Mouse (Mus musculus): Measurements from ENCODE around the gene Gm11084.
"Not testable (repeated sequence)": the region's sequence is repeated elsewhere in the genome, so short reads cannot be mapped to it uniquely, and the experiment has no call there.

Gm11084 gene

DNA sequence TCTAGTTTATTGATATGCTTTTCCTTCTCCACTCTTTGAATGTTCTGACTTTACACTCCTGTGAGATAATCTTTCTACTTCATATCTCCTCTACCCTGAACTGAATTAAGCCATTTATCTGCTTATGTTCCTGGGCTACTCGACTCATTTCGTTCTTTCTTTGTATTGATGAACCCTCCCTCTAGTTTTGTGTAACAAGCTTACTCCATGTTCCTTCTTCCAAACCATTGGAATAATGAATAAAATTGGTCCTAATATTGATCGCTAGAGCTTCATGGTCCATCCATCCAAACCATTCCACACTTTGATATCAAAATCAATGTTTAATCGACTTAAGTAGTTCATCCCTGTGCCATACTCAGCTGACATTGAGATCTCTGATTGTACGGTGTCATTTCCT is at the start of gene Gm11084:
Gene Gm11084 (minus strand): TSS at position 101 of the 400 bp plus-strand sequence.
- no peak for DNase-seq

GRCm38 (mm10) chr2:73031061-73032055 is 44.8 kb upstream of the Gm11084 start:
- DNase-seq = no peak

DNA sequence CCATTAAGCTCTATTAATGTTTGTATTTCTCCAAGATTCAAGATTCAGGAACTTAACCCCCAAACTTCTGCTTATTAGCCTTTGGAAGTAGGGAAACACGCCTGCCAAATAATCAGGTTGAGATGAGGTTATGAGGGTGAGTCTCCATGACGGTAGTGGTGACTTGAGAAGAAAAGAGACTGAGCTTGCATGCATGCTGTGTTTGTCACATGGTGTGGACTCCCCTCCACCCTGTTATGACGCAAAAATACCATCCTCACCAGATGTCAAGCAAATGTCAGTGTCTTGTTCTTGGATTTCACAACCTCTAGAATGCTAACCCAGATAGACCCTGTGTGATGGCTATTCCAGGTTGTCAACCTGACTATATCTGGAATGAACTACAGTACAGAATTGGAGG is 43.3 kb upstream of the Gm11084 start:
- no peak for DNase-seq

DNA sequence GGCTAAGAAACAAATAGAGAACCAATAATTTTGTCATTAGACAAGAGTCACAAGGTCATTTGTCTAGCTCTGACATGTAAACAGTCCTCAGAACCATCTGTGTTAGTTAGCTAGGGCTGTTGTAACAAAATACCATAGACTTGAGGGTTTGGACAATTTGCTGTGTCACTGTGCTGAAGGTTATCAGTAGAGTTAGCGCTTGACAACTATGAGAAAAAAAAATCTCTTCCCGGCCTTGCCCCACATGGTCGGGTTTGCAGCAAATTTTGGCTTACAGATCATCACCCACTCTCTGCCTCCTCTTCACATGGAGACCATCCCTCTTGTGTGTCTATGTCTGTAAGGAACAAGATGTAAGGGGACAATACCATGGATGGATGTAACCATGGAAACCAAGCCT is 41.5 kb upstream of the Gm11084 start:
- DNase-seq = no peak

DNA sequence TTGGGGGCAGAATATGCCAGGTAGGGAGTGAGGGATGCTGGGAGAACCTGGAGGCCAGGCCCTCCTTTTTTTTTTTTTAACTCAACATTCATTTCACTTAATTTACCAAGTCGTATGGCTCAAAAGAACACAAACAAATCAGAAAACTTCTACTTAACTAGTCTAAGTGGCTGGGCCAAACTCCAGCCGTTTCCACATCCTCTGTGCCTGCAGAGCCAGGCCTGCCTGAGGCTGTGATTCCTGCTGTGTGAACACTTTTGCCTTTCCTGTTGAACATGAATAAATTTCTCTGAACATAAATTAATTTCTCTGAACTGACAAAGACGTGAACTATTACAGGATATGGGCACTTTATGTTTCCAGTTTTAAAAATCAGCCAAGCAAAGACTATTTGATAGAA is 40.6 kb upstream of the Gm11084 start:
- no peak for DNase-seq

DNA sequence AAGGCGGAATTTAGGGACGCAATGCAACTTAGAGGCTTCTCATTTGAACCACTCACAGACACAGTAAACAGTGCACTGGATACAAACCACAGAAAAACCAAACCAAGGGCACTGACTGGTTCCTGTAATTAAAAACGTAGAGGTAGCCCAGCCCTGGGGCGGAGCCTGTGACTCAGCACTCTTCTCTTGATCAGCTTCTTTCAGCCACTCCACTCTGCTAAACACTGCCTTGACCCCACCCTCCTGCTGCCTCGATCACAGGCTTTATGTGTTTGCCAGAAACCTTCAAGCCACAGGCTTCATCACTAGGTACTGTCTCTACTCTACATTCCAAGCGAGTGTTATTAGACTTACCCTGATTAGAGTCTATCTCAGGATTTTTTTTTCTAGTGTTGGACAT is 37.3 kb upstream of the Gm11084 start:
- no peak for DNase-seq

DNA sequence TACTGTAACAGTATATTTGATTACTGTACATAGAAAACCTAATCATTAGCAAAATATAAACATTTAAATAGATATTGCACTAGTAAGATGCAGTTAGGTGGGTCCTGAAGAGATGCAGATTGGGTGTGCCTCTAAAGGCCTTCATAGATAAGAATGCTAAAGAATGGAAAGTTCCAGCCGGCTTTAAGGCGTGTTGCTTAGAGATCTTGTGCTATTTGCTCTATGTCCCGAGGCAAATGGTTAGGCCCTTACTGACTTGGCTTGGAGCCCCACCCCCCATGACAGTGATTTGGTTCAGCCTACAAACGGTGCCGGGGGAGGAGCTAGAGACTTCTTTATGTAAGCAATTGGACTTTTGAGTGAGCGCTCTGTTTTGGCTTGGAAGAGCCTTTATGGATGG is 34.5 kb upstream of the Gm11084 start:
- no peak for DNase-seq

DNA sequence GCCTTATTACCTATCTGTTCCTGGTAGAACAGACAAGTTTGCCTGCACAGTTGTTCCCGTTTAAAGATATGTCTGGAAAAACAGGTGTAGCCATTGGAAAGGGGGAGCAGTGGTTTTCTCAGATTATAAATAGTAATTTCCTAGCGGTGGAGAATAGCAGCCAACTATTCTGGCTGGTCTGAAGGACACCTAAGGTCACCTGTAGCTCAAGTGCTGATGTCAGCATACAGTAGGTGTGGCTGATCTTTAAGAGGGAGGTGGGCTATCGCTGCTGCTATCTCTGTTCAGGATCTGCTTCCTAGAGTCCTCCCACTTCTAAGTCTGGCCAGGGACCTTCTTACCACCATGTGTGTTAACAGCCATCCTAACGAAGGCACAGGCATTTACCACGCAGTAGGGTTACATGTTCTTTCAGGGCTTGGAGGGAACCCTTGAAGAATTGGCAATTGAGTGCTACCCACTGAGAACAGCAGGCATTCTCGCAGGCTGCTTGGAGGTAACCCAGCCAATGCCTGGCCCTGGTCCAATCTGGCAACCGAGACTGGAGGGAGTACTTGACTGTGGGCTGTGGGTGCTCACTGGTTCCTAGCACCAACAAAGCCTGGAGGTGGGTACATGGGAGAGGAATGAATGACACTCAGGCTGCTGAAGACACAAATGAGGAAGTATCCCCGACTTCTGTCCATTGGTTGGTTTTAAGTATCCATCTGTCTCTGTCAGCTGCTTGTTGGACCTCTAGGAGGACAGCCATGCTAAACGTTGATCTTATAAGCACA is 33.0 kb upstream of the Gm11084 start:
- peak; percentile 96 for DNase-seq

GRCm38 (mm10) chr2:73014063-73014462 is 27.5 kb upstream of the Gm11084 start:
- not testable (repeated sequence) for DNase-seq

GRCm38 (mm10) chr2:73012636-73013035 is 26.1 kb upstream of the Gm11084 start:
- no peak for DNase-seq

DNA sequence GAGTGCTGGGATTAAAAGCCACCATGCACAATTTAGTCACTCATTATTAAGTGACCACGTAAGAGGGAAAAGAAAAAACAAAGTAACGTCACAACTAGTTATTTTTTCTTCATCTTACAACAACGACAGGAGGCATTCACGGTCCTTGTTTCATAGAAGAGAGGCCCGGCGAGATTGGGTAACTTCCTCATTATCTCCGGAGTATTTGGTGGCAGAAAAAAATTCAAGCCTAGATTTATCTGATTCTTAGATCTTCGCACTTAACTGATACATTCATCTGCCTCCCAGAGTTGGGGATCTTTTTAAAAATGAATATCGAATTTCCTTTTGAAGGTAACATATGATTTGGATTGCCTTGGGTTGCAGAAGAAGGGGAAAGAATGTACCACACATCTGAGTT is 21.0 kb upstream of the Gm11084 start:
- DNase-seq = no peak

DNA sequence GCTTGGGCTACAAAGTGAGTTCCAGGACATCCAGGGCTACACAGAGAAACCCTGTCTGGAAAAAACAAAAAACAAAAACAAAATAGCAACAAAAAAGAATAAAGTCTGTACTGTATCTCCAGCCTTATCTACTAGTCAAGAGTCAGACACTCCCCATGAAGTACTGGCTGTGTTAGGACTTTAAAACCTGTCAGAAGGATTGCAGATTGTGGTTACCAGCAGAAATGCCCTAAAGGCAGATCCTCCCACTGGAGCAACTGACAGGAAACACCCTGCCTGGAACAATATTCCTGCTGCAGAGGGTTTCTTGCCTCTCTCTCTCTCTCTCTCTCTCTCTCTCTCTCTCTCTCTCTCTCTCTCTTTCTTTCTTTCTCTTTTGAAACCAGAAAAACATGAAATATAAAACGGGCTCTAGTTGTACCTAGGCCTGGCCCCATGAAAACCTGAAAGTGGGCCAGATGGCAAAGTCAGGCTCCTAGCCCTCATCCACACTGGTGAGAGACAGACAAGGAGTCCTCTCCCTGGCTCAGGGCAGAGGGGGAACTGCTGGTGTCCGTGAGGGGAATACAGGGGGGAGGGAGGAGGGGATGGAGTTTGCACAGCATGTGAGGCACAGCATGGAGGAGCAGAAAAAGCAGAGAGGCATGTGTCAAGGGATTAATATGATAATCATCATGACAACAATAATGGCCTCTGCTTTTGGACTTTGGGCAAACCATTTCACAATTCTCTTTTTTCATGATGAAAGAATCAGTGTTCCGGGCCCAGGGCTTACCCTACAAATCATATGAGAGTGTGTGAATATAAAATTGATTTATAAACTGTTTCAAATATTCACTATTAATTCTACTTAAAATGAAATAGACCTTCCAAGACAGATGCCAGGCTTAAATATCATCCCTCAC is 19.3 kb upstream of the Gm11084 start:
- peak; percentile 96 for DNase-seq

- peak; percentile 100 for DNase-seq
Observed at GRCm38 (mm10) chr2:73003751-73004717, 17.5 kb upstream of the Gm11084 start.

- peak; percentile 98 for DNase-seq
Observed at GRCm38 (mm10) chr2:73003049-73003448, 16.5 kb upstream of the Gm11084 start.

GRCm38 (mm10) chr2:73002451-73002850 is 15.9 kb upstream of the Gm11084 start:
- no peak for DNase-seq

GRCm38 (mm10) chr2:73001994-73002393 is 15.5 kb upstream of the Gm11084 start:
- DNase-seq = peak; percentile 91

DNA sequence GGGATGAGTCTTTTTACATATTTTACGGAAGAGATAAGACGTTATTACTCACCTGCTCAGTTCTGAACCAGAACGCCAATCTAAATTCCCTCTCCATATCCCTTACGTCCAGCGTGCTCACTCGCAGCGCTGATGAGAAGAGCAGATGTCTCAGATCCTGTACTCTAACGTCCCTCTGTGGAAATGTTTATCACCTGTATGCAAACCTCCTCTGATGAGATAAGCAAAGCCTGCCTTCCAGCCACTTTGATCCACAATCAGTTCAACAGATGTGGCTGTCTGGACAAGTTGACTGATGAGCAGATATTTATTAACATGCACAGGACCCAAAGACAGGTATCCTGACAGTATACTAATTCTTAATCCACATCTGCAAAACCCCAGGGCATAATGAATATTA is 13.7 kb upstream of the Gm11084 start:
- peak; percentile 89 for DNase-seq

- DNase-seq = peak; percentile 84
Observed at GRCm38 (mm10) chr2:72997586-72997985, 11.1 kb upstream of the Gm11084 start.

GRCm38 (mm10) chr2:72996808-72997378 is 10.4 kb upstream of the Gm11084 start:
- peak; percentile 97 for DNase-seq

DNA sequence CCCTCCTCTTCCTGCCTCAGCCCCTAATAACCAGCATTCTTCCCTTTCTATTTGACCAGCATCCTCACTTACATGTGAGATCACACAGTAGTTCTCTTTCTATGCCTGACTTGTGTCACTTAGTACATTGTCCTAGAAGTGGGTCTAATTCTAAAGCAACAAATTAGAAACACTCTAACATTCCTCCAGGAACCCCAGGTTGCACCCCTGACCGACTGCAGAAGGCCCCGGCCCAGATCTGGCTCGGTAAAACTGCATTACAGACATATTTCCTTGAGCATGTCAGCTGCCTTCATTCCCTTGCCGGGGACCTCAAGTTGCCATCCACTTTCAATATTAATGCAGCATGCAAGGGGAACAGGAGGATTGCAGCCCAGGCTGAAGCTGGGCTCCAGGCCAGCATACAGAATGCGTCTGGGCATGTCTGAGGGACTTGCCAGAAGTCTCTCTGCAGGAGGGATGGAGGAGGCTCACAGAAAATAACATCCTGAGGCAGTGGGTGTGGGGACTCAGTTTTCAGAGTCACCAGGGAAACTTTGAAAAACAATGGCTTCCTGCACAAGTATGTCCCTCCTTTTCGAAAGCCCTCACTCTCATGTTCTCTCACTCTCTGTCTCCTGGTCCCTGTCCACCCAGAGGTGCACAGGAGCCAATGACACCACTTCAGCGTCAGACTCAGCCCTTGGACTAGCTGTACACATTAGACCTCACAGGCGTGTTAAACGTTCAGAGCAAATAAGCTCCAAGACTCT is 9.0 kb upstream of the Gm11084 start:
- peak; percentile 98 for DNase-seq

Measured in heart, adult 11 months (tissue).